Mouse (Mus musculus) myocyte (in vitro differentiated cells): ENCODE data around the gene Klhdc8a. TPM values are rescaled to one million over a fixed set of nuclear protein-coding genes. Genes with fewer than 3 reads are reported as not detected.

ENCODE experiments used
- H3K27me3 ChIP-seq: one replicate; pipeline ENCODE4 v1.6.1; 2011; ENCODE audit not compliant: control insufficient read depth, insufficient read depth, insufficient read length
- H3K36me3 ChIP-seq: one replicate; pipeline ENCODE4 v1.6.1; 2011; ENCODE audit not compliant: control insufficient read depth, insufficient read depth
- H3K4me2 ChIP-seq: one replicate; pipeline ENCODE4 v1.6.1; 2011; ENCODE audit warnings: low read depth, control low read depth
- H3K4me3 ChIP-seq: one replicate; pipeline ENCODE4 v1.5.1; 2011; ENCODE audit warnings: mild to moderate bottlenecking, control low read depth, moderate library complexity
- H3K79me2 ChIP-seq: one replicate; pipeline ENCODE4 v1.6.1; 2011; ENCODE audit not compliant: control insufficient read depth, insufficient read depth
- H3ac ChIP-seq: one replicate; pipeline ENCODE4 v1.6.1; 2011; ENCODE audit not compliant: control insufficient read depth, insufficient read length
- CEBPB ChIP-seq: IDR thresholded peaks from 2 replicates; pipeline ENCODE4 v1.6.1; 2011; ENCODE audit warnings: mild to moderate bottlenecking, moderate library complexity; ENCODE audit not compliant: poor library complexity, insufficient read depth, severe bottlenecking
- E2F4 ChIP-seq: IDR thresholded peaks from one replicate; pipeline ENCODE4 v1.6.1; 2011; ENCODE audit warnings: mild to moderate bottlenecking, control low read depth, moderate library complexity; ENCODE audit not compliant: insufficient read depth
- MAX ChIP-seq: IDR thresholded peaks from one replicate; pipeline ENCODE4 v1.6.1; 2011; ENCODE audit warnings: low read depth, mild to moderate bottlenecking, control low read depth
- MYOD1 ChIP-seq, 3 experiments: IDR thresholded peaks; one replicate each; pipeline ENCODE4 v1.6.1; 2011; ENCODE audit warnings: control low read depth in 2 of 3, low read depth in 2 of 3, mild to moderate bottlenecking in 2 of 3, moderate library complexity in 1 of 3; ENCODE audit not compliant: insufficient read length in 2 of 3, control insufficient read depth in 1 of 3
- MYOG ChIP-seq, 3 experiments: IDR thresholded peaks; one replicate each; pipeline ENCODE4 v1.6.1; 2011; ENCODE audit warnings: control low read depth in 2 of 3, low read depth in 2 of 3, mild to moderate bottlenecking in 2 of 3; ENCODE audit not compliant: insufficient read length in 2 of 3, control insufficient read depth in 1 of 3, insufficient read depth in 1 of 3
- POLR2A ChIP-seq: IDR thresholded peaks from one replicate; pipeline ENCODE4 v1.6.1; 2011; ENCODE audit warnings: low read depth, mild to moderate bottlenecking, control low read depth, moderate library complexity; ENCODE audit not compliant: insufficient read length
- POLR2AphosphoS2 ChIP-seq: IDR thresholded peaks from one replicate; pipeline ENCODE4 v1.6.1; 2011; ENCODE audit warnings: low read depth, control low read depth; ENCODE audit not compliant: insufficient read length
- REST ChIP-seq: IDR thresholded peaks from one replicate; pipeline ENCODE4 v1.6.1; 2011; ENCODE audit warnings: mild to moderate bottlenecking, control low read depth, moderate library complexity; ENCODE audit not compliant: insufficient read depth, insufficient read length
- SRF ChIP-seq: IDR thresholded peaks from one replicate; pipeline ENCODE4 v1.6.1; 2011; ENCODE audit warnings: low read depth; ENCODE audit not compliant: control insufficient read depth, insufficient read length
- TCF12 ChIP-seq: IDR thresholded peaks from one replicate; pipeline ENCODE4 v1.6.1; 2011; ENCODE audit warnings: mild to moderate bottlenecking, control low read depth; ENCODE audit not compliant: poor library complexity, insufficient read depth, severe bottlenecking
- TCF3 ChIP-seq: IDR thresholded peaks from one replicate; pipeline ENCODE4 v1.6.1; 2011; ENCODE audit warnings: low read depth, control low read depth; ENCODE audit not compliant: insufficient read length
- USF1 ChIP-seq: IDR thresholded peaks from one replicate; pipeline ENCODE4 v1.6.1; 2011; ENCODE audit warnings: low read depth, mild to moderate bottlenecking, control low read depth, moderate library complexity
- polyA plus RNA-seq: library from polyadenylated mRNA; unstranded; fragments of >200 nt; fragmentation: generic; extraction: Trizol; gene quantifications from one replicate; pipeline ENCODE4 v1.2.1, GENCODE M21; 2012; ENCODE audit warnings: missing spikeins

Klhdc8a gene
- polyA plus RNA-seq, 1 experiment, result 12.4 TPM

DNA sequence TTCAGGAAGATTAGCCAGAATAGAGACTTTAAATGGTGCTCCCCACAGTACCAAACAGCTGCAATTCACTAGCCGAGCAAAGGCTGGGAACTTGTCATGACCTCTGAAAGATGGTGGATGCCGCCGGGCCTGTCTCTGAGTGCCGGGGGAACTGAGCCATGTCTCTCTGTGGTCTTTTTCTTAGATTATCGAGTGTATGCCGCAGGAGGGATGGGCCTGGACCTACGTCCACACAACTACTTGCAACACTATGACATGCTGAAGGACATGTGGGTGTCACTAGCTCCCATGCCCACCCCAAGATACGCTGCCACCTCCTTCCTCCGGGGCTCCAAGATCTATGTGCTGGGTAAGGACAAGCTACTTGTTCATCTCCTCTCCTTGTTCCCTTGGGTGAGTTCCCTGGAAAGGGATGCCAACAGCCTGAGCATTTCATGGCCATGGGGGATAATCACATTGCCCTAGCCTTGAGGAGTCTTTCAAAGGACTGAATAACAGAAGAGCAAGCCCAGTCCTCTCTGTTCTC, 4.0 kb downstream of the Klhdc8a start:
- H3K79me2 ChIP-seq, result no peaks in the 10 kb centered on the region
- TF ChIP-seq USF1 (no peak), POLR2A (no peak), REST (no peak), MAX (no peak), CEBPB (no peak), MYOG (IDR thresholded peaks at IDR 0.05; ENCODE audit: control insufficient read depth in 1 of 3, insufficient read depth in 1 of 3, insufficient read length in 2 of 3, low read depth in 2 of 3) (no peak), E2F4 (no peak), TCF3 (no peak)

DNA sequence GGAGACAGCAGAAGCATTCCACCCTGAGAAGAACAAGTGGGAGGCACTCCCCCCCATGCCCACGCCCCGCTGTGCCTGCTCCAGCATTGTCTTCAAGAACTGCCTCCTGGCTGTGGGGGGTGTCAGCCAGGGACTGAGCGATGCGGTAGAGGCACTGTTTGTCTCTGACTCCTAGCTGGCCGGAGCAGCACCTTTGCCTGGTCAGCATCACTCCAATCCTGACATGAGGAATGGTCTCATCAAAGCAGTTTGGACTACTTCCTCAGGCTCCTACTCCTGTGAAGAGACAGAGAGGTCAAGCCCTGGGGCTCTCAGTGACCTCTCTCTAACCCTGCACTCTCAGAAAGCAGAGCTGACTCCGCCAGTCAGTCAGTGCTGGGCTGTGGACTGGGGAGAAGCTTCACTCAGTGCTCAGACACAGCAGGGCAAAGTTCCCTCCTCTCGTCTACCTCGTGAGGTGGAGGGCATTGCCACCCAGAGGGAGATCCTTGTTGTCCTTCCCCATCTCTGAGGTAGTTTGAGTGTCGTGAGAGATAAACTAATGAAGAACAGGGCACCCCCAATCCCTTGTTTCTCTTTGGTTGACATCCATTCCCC, 6.3 kb downstream of the Klhdc8a start:
- H3K4me2 ChIP-seq, result no peak overlapping the region
- H3ac ChIP-seq, result no peak overlapping the region
- no peak for TF ChIP-seq CEBPB
- H3K79me2 ChIP-seq, result no peaks in the 10 kb centered on the region
- no peaks in the 10 kb centered on the region for H3K27me3 ChIP-seq
- H3K4me3 ChIP-seq, result no peak overlapping the region
- H3K36me3 ChIP-seq, result no peaks in the 10 kb centered on the region

More for the DNA sequence above, 4.0 kb downstream of the Klhdc8a start:
- Histone ChIP-seq H3ac (no peak overlapping the region), H3K36me3 (no peaks in the 10 kb centered on the region), H3K27me3 (no peaks in the 10 kb centered on the region), H3K4me3 (no peak overlapping the region), H3K4me2 (no peak overlapping the region)

DNA sequence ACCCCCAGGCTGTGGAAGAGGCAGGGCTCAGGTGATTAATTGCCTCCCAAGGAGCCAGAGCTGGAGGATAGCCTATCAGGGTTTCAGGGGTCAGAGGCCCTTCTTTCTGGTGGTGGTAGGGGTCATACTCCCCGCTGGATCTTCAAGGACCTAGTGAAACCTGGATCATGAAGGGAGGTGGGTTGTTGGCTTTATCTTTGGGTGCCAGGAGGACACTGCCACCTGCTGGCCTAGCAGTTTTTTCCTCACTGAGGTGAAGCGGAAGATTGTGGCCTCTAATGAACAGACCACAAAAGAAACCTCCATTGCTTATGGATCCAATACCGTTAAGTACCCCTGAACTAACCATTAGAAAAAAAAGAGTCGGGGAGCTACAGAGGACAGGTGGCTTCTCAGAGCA, 7.7 kb downstream of the Klhdc8a start:
- Histone ChIP-seq H3K4me2 (no peak overlapping the region), H3K27me3 (no peaks in the 10 kb centered on the region), H3K4me3 (no peak overlapping the region), H3K79me2 (no peaks in the 10 kb centered on the region), H3K36me3 (no peaks in the 10 kb centered on the region), H3ac (no peak overlapping the region)
- TF ChIP-seq MYOD1 (IDR thresholded peaks at IDR 0.05; ENCODE audit: control insufficient read depth in 1 of 3, insufficient read length in 2 of 3, low read depth in 2 of 3) (no peak), CEBPB (no peak), TCF12 (no peak), REST (no peak), USF1 (no peak), POLR2AphosphoS2 (no peak), MAX (no peak), SRF (no peak), POLR2A (no peak), TCF3 (no peak), E2F4 (no peak), MYOG (IDR thresholded peaks at IDR 0.05; ENCODE audit: control insufficient read depth in 1 of 3, insufficient read depth in 1 of 3, insufficient read length in 2 of 3, low read depth in 2 of 3) (no peak)

DNA sequence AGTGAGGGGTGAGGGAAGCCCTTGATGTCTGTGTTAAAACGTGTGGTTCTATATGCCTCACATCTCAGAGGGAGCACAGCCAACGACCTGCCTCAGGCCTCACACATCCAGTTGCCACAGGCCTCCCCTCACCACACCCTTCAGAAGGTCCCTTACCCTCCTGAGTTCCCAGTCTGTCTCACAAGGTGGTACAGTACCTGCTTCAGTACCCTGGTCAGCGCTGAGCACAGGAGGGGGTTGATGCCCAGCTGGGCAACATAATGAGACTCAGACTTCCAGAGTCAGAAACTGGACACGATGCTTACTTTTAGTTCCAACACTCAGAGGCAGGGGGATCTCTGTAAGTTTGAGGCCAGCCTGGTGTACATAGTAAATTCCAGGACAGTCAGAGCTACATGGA, 8.4 kb downstream of the Klhdc8a start:
- TF ChIP-seq REST, result peak; percentile 77
- TF ChIP-seq SRF, result no peak
- peak; percentile 74 for TF ChIP-seq POLR2AphosphoS2
- no peak for TF ChIP-seq MAX
- TF ChIP-seq POLR2A, result peak; percentile 5
- H3K36me3 ChIP-seq, result no peaks in the 10 kb centered on the region
- no peak overlapping the region for H3K4me3 ChIP-seq
- H3K4me2 ChIP-seq, result no peak overlapping the region
- no peaks in the 10 kb centered on the region for H3K27me3 ChIP-seq
- no peaks in the 10 kb centered on the region for H3K79me2 ChIP-seq
- H3ac ChIP-seq, result no peak overlapping the region

DNA sequence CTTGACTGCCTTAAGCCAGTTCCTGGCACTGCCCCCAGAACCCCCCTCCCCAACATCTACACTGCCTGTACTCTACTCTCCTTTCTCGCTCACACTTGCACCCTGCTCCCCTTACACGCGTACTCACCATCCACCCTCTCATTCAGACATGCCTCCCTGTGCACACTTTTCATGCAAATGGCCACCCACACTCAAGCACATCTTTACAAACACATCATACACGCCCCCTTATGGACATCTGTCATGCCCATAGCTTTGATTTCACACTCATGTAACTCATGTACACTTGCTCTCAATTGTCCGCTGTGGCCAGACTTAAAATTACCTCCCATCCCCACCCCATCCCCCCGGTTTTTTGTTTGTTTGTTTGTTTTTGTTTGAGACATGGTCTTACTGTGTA, 9.5 kb downstream of the Klhdc8a start:
- TF ChIP-seq MYOG (IDR thresholded peaks at IDR 0.05; ENCODE audit: control insufficient read depth in 1 of 3, insufficient read depth in 1 of 3, insufficient read length in 2 of 3, low read depth in 2 of 3), result no peak
- peak; percentile 21 for TF ChIP-seq POLR2AphosphoS2
- H3K4me3 ChIP-seq, result no peak overlapping the region
- no peak overlapping the region for H3ac ChIP-seq
- H3K27me3 ChIP-seq, result no peaks in the 10 kb centered on the region
- no peaks in the 10 kb centered on the region for H3K79me2 ChIP-seq
- no peak overlapping the region for H3K4me2 ChIP-seq
- H3K36me3 ChIP-seq, result no peaks in the 10 kb centered on the region

DNA sequence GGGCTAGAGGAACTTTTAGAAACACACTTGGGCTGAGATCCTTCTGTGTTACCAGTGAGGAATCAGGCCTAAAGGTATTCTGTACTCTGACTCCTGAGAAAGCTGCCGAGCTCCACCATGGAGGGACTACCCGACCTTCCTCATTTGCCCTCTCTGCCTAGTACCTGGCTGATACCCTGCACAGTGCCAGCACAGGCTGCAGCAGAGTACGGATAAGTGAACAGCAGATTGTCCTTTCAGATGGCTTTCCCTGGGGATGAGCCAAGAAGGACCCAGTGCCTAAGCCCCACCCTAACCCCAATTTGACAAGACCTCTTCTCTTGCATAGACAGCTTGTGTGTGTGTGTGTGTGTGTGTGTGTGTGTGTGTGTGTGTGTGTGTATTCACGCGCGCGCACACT, 10.2 kb downstream of the Klhdc8a start:
- no peak for TF ChIP-seq TCF3
- no peak for TF ChIP-seq MAX
- no peak for TF ChIP-seq POLR2A
- TF ChIP-seq MYOG (IDR thresholded peaks at IDR 0.05; ENCODE audit: control insufficient read depth in 1 of 3, insufficient read depth in 1 of 3, insufficient read length in 2 of 3, low read depth in 2 of 3), result no peak
- no peak for TF ChIP-seq MYOD1 (IDR thresholded peaks at IDR 0.05; ENCODE audit: control insufficient read depth in 1 of 3, insufficient read length in 2 of 3, low read depth in 2 of 3)
- TF ChIP-seq E2F4, result no peak
- no peak for TF ChIP-seq USF1
- no peak for TF ChIP-seq REST
- no peak for TF ChIP-seq POLR2AphosphoS2
- TF ChIP-seq CEBPB, result no peak
- TF ChIP-seq SRF, result no peak
- TF ChIP-seq TCF12, result no peak
- Histone ChIP-seq H3K4me2 (no peak overlapping the region), H3K79me2 (no peaks in the 10 kb centered on the region), H3K27me3 (no peaks in the 10 kb centered on the region), H3ac (no peak overlapping the region), H3K36me3 (no peaks in the 10 kb centered on the region), H3K4me3 (no peak overlapping the region)
